ENCODE assay signal across 10 mouse cellular contexts in genomic region chr10:83726164-83726563, GRCm38 (mm10). TPM values are rescaled to one million over a fixed set of nuclear protein-coding genes. Genes with fewer than 3 reads are reported as not detected.
DNase-seq lines count a peak whose midpoint lies in the region; ATAC-seq lines count a peak whose summit lies in the region.
"Had no signal": no experiment of that assay in that cellular context is flagged by ENCODE, and none has a peak within 500 bp of the region (broad histone marks: within the 10 kb centered on the region; RNA-seq: fewer than 3 reads in every experiment).

No protein-coding gene starts in this region.

- H3K4me2 ChIP-seq in intestine, embryonic 16.5 days (ENCODE audit: low read depth, low read length), result 0 out of 2 replicates have a peak overlapping the region, but pooled peaks have one; percentile 16
- H3K4me2 ChIP-seq in intestine, embryonic 15.5 days (replicated peaks), result no peak overlapping the region
- H3K4me2 ChIP-seq in hindbrain, embryonic 11.5 days (replicated peaks; ENCODE audit: low read depth, low read length), result no peak overlapping the region
- H3K4me2 ChIP-seq: hindbrain, embryonic 14.5 days; neural tube, embryonic 13.5 days had no signal

- peaks cover 9% of the 10 kb centered on the region for H3K4me1 ChIP-seq in intestine, embryonic 16.5 days (ENCODE audit: control insufficient read depth, insufficient read depth, low read length)
- 0 out of 2 replicates have a peak, but pooled peaks cover 9% of the 10 kb centered on the region for H3K4me1 ChIP-seq in intestine, embryonic 15.5 days (replicated peaks)
- H3K4me1 ChIP-seq in hindbrain, embryonic 11.5 days (replicated peaks; ENCODE audit: control insufficient read depth, insufficient read depth, low read length), result no peaks in the 10 kb centered on the region; the same call in 1 of the 2 replicates

- no peak overlapping the region for H3K4me3 ChIP-seq in intestine, embryonic 16.5 days (ENCODE audit: low read length)
- no peak overlapping the region for H3K4me3 ChIP-seq in intestine, embryonic 15.5 days (replicated peaks)
- no peak overlapping the region for H3K4me3 ChIP-seq in hindbrain, embryonic 11.5 days (ENCODE audit: low read depth, low read length)
- H3K4me3 ChIP-seq: neural tube, embryonic 13.5 days had no signal

- DNase-seq in gastrocnemius, postnatal 14 days, result peak; percentile 50
- DNase-seq in heart, postnatal 10 days, result peak; percentile 82 to 83
- peak; percentile 68 for DNase-seq in lung, postnatal 36 days
- no peak for DNase-seq in layer of hippocampus, adult 18-20 months (ENCODE audit: low spot score in 2 of 2)
- no peak for DNase-seq in B cell, adult 2 months
- no peak for DNase-seq in hindbrain, embryonic 11.5 days (ENCODE audit: low spot score)

- H3K27ac ChIP-seq in intestine, embryonic 16.5 days (ENCODE audit: low read length), result no peak overlapping the region
- H3K27ac ChIP-seq in intestine, embryonic 15.5 days, result no peak overlapping the region
- no peak overlapping the region for H3K27ac ChIP-seq in hindbrain, embryonic 11.5 days (ENCODE audit: low read depth, low read length)
- H3K27ac ChIP-seq: hindbrain, embryonic 14.5 days; neural tube, embryonic 13.5 days had no signal

- H3K27me3 ChIP-seq in intestine, embryonic 16.5 days (replicated peaks; ENCODE audit: control insufficient read depth, insufficient read depth, low read length), result no peaks in the 10 kb centered on the region
- no peaks in the 10 kb centered on the region for H3K27me3 ChIP-seq in intestine, embryonic 15.5 days (replicated peaks)
- no peaks in the 10 kb centered on the region for H3K27me3 ChIP-seq in hindbrain, embryonic 11.5 days (ENCODE audit: control insufficient read depth, insufficient read depth, low read length)

- 0 out of 2 replicates have a peak, but pooled peaks cover 5% of the 10 kb centered on the region for H3K9me3 ChIP-seq in intestine, embryonic 16.5 days (ENCODE audit: control insufficient read depth, low read length)
- no peaks in the 10 kb centered on the region for H3K9me3 ChIP-seq in intestine, embryonic 15.5 days
- H3K9me3 ChIP-seq in hindbrain, embryonic 11.5 days (ENCODE audit: control insufficient read depth, low read length), result no peaks in the 10 kb centered on the region
- H3K9me3 ChIP-seq: neural tube, embryonic 13.5 days had no signal

- H3K36me3 ChIP-seq in intestine, embryonic 16.5 days (ENCODE audit: control insufficient read depth, insufficient read depth, low read length), result no peaks in the 10 kb centered on the region
- H3K36me3 ChIP-seq in intestine, embryonic 15.5 days, result no peaks in the 10 kb centered on the region
- no peaks in the 10 kb centered on the region for H3K36me3 ChIP-seq in hindbrain, embryonic 11.5 days (ENCODE audit: control insufficient read depth, insufficient read depth, low read length)
- H3K36me3 ChIP-seq: neural tube, embryonic 13.5 days had no signal

- intact Hi-C loops in gastrocnemius, postnatal 14 days (cut with DNase I; ENCODE audit: low total_unique reads), result no loop called here
- intact Hi-C loops in heart, postnatal 10 days (cut with DNase I), result no loop called here

- no peak for ATAC-seq in intestine, embryonic 16.5 days
- no peak for ATAC-seq in intestine, embryonic 15.5 days
- no peak for ATAC-seq in hindbrain, embryonic 11.5 days (ENCODE audit: low FRiP score)

- H3K9ac ChIP-seq in intestine, embryonic 16.5 days (ENCODE audit: low read depth, low read length), result 0 out of 2 replicates have a peak overlapping the region, but pooled peaks have one; percentile 21
- H3K9ac ChIP-seq in intestine, embryonic 15.5 days, result no peak overlapping the region
- H3K9ac ChIP-seq in hindbrain, embryonic 11.5 days (ENCODE audit: low read depth, low read length), result no peak overlapping the region
- H3K9ac ChIP-seq: hindbrain, embryonic 14.5 days; neural tube, embryonic 13.5 days had no signal

- 60% methylated on average over 11 of the region's 11 CpGs for WGBS in intestine, embryonic 16.5 days
- 59% methylated on average over 11 of the region's 11 CpGs for WGBS in intestine, embryonic 15.5 days
- 87% methylated on average over 11 of the region's 11 CpGs for WGBS in hindbrain, embryonic 11.5 days

RNA-seq across cellular contexts. Expression of gene 1500009L16Rik, which starts 3.5 kb away (rescaled TPM):
- 17.6 and 18.1 TPM in 2 replicates for polyA plus RNA-seq in intestine, embryonic 16.5 days (2015; fragmentation: Nextera tagmentation; extraction: Ambion mirVana)
- 19.0 and 21.6 TPM in 2 replicates for polyA plus RNA-seq in intestine, embryonic 15.5 days (2015; fragmentation: Nextera tagmentation; extraction: Ambion mirVana)
- 1 to 10 TPM; 3.2 to 3.6 TPM for total RNA-seq in gastrocnemius, postnatal 14 days (2021)
- 10 to 100 TPM in 1 of 2 experiments, 1 to 10 TPM in 1; 9.1 to 12.8 TPM for total RNA-seq in heart, postnatal 10 days (2021)
- total RNA-seq in layer of hippocampus, adult 18-20 months (2021), result 10 to 100 TPM; 17.2 to 20.5 TPM
- polyA plus RNA-seq in hindbrain, embryonic 11.5 days (2014; fragmentation: Nextera tagmentation; extraction: Ambion mirVana), result 39.3 and 50.8 TPM in 2 replicates

Comparison
In these comparisons a context has a peak if more than half of its experiments do, and no peak if none do; other contexts are left out.
1. DNase-seq: peak in gastrocnemius, postnatal 14 days (single experiment), heart, postnatal 10 days (2 of 2) and lung, postnatal 36 days (single experiment); none in layer of hippocampus, adult 18-20 months (0 of 2), B cell, adult 2 months (0 of 2) and hindbrain, embryonic 11.5 days (single experiment).